Mouse (Mus musculus) heart, embryonic 12.5 days (tissue): ENCODE results near the gene Troap. TPM values are rescaled to one million over a fixed set of nuclear protein-coding genes. Genes with fewer than 3 reads are reported as not detected.

ENCODE experiments used
- ATAC-seq: fragments of 200-750 bp; cut with Nextera tagmentation; 2 replicates; pipeline ENCODE4 v1.8.0; 2017; ENCODE audit warnings: moderate TSS enrichment, moderate library complexity; ENCODE audit not compliant: insufficient number of reproducible peaks, low FRiP score
- H3K27ac ChIP-seq: fragments of 300-500 bp; sonication (generic); 2 replicates; pipeline ENCODE4 v1.5.1; 2016; ENCODE audit warnings: mild to moderate bottlenecking, moderate library complexity; ENCODE audit not compliant: poor library complexity, severe bottlenecking
- H3K27me3 ChIP-seq: fragments of 300-500 bp; sonication (generic); replicated peaks from 2 replicates; pipeline ENCODE4 v1.6.1; 2016; ENCODE audit warnings: mild to moderate bottlenecking, moderate library complexity
- H3K36me3 ChIP-seq: fragments of 300-500 bp; sonication (generic); 2 replicates; pipeline ENCODE4 v1.6.1; 2016; ENCODE audit warnings: mild to moderate bottlenecking, moderate library complexity
- H3K4me1 ChIP-seq: fragments of 300-500 bp; sonication (generic); replicated peaks from 2 replicates; pipeline ENCODE4 v1.6.1; 2016; ENCODE audit warnings: mild to moderate bottlenecking
- H3K4me2 ChIP-seq: fragments of 300-500 bp; sonication (generic); 2 replicates; pipeline ENCODE4 v1.6.1; 2016; ENCODE audit warnings: mild to moderate bottlenecking, moderate library complexity
- H3K4me3 ChIP-seq: fragments of 300-500 bp; sonication (generic); 2 replicates; pipeline ENCODE4 v1.5.1; 2016; ENCODE audit warnings: mild to moderate bottlenecking
- H3K9ac ChIP-seq: fragments of 300-500 bp; sonication (generic); 2 replicates; pipeline ENCODE4 v1.6.1; 2016; ENCODE audit warnings: mild to moderate bottlenecking, moderate library complexity
- H3K9me3 ChIP-seq: fragments of 300-500 bp; sonication (generic); replicated peaks from 2 replicates; pipeline ENCODE4 v1.6.1; 2016; ENCODE audit warnings: mild to moderate bottlenecking, moderate library complexity
- WGBS: fragments of 180-500 bp; shearing (Covaris S2); methylation state at CpG from one replicate; pipeline ENCODE4 v1.1.7; 2016; 5-methylcytosine and 5-hydroxymethylcytosine counted together
- polyA plus RNA-seq: library from polyadenylated mRNA; unstranded; fragments of >200 nt; fragmentation: Nextera tagmentation; extraction: Ambion mirVana; gene quantifications from 2 replicates; pipeline ENCODE4 v1.2.1, GENCODE M21; 2016

The Troap gene
- polyA plus RNA-seq, 1 experiment from 2014 or later = 27.2 TPM

- 77% methylated on average over 7 of the region's 7 CpGs for WGBS
- no peak for ATAC-seq
- Histone ChIP-seq H3K27ac (peak overlapping the region; percentile 35; the same call in 1 of the 2 replicates), H3K36me3 (no peaks in the 10 kb centered on the region), H3K4me2 (no peak overlapping the region), H3K4me1 (peaks cover 16% of the 10 kb centered on the region; the same call in 1 of the 2 replicates), H3K4me3 (no peak overlapping the region), H3K9ac (no peak overlapping the region), H3K27me3 (no peaks in the 10 kb centered on the region), H3K9me3 (no peaks in the 10 kb centered on the region)
These were observed 40.7 kb downstream of the Troap start for GRCm38 (mm10) chr15:99115065-99115423.

- WGBS = 24% methylated on average over 11 of the region's 11 CpGs
- peak overlapping the region; percentile 48; the same call in 1 of the 2 replicates for H3K9ac ChIP-seq
- H3K27me3 ChIP-seq = no peaks in the 10 kb centered on the region
- H3K4me1 ChIP-seq = peaks cover 30% of the 10 kb centered on the region
- H3K27ac ChIP-seq = peak overlapping the region; percentile 81
- peak overlapping the region; percentile 11; the same call in 1 of the 2 replicates for H3K4me2 ChIP-seq
- H3K36me3 ChIP-seq = no peaks in the 10 kb centered on the region
- no peak overlapping the region for H3K4me3 ChIP-seq
- peak; percentile 62 for ATAC-seq
- no peaks in the 10 kb centered on the region for H3K9me3 ChIP-seq
These were observed 42.2 kb downstream of the Troap start for GRCm38 (mm10) chr15:99116539-99116938.

- peak overlapping the region; percentile 50; the same call in 1 of the 2 replicates for H3K9ac ChIP-seq
- peak overlapping the region; percentile 60; the same call in 1 of the 2 replicates for H3K27ac ChIP-seq
- 8% methylated on average over 11 of the region's 11 CpGs for WGBS
- H3K4me1 ChIP-seq = peaks cover 24% of the 10 kb centered on the region
- H3K36me3 ChIP-seq = no peaks in the 10 kb centered on the region
- H3K9me3 ChIP-seq = no peaks in the 10 kb centered on the region
- no peaks in the 10 kb centered on the region for H3K27me3 ChIP-seq
- peak overlapping the region; percentile 5; the same call in 1 of the 2 replicates for H3K4me3 ChIP-seq
- H3K4me2 ChIP-seq = peak overlapping the region; percentile 49
- ATAC-seq = no peak
These were observed 46.4 kb downstream of the Troap start for GRCm38 (mm10) chr15:99120814-99121213.

GRCm38 (mm10) chr15:99122642-99123041 is 48.3 kb downstream of the Troap start:
- H3K9me3 ChIP-seq = no peaks in the 10 kb centered on the region
- no peak for ATAC-seq
- no peak overlapping the region for H3K9ac ChIP-seq
- no peaks in the 10 kb centered on the region for H3K27me3 ChIP-seq
- no peaks in the 10 kb centered on the region for H3K36me3 ChIP-seq
- H3K4me2 ChIP-seq = no peak overlapping the region
- WGBS = 85% methylated on average over 2 of the region's 2 CpGs
- H3K4me1 ChIP-seq = peaks cover 15% of the 10 kb centered on the region
- no peak overlapping the region for H3K4me3 ChIP-seq
- no peak overlapping the region for H3K27ac ChIP-seq

GRCm38 (mm10) chr15:99125711-99126080 is 51.3 kb downstream of the Troap start, which contains the start of gene Spats2:
TSS of gene Spats2 (plus strand) at chr15:99125916.
- 2% methylated on average over 12 of the region's 12 CpGs for WGBS
- ATAC-seq = no peak
- Histone ChIP-seq H3K27me3 (no peaks in the 10 kb centered on the region), H3K9ac (peak within 1 kb of the TSS; percentile 94), H3K4me3 (peak within 1 kb of the TSS; percentile 76), H3K27ac (peak within 1 kb of the TSS; percentile 88), H3K9me3 (no peaks in the 10 kb centered on the region), H3K4me1 (peaks cover 30% of the 10 kb centered on the region), H3K36me3 (0 out of 2 replicates have a peak, but pooled peaks cover 5% of the 10 kb centered on the region), H3K4me2 (peak within 1 kb of the TSS; percentile 72)

- Histone ChIP-seq H3K4me1 (peaks cover 29% of the 10 kb centered on the region), H3K9ac (peak overlapping the region; percentile 94), H3K36me3 (peaks cover 5% of the 10 kb centered on the region; the same call in 1 of the 2 replicates), H3K4me2 (peak overlapping the region; percentile 72), H3K4me3 (peak overlapping the region; percentile 76), H3K27me3 (no peaks in the 10 kb centered on the region), H3K27ac (peak overlapping the region; percentile 88), H3K9me3 (no peaks in the 10 kb centered on the region)
- peak; percentile 77 for ATAC-seq
- WGBS = under 1% methylated on average over 98 of the region's 115 CpGs
These were observed 51.9 kb downstream of the Troap start for GRCm38 (mm10) chr15:99126081-99126815.

- H3K9me3 ChIP-seq = no peaks in the 10 kb centered on the region
- peaks cover 32% of the 10 kb centered on the region for H3K4me1 ChIP-seq
- under 1% methylated on average over 34 of the region's 35 CpGs for WGBS
- H3K9ac ChIP-seq = peak overlapping the region; percentile 94
- peaks cover 10% of the 10 kb centered on the region; the same call in 1 of the 2 replicates for H3K36me3 ChIP-seq
- peak overlapping the region; percentile 72 for H3K4me2 ChIP-seq
- H3K4me3 ChIP-seq = peak overlapping the region; percentile 76
- peak; percentile 15; the same call in 1 of the 2 replicates for ATAC-seq
- H3K27me3 ChIP-seq = no peaks in the 10 kb centered on the region
- H3K27ac ChIP-seq = peak overlapping the region; percentile 88
These were observed 52.5 kb downstream of the Troap start for GRCm38 (mm10) chr15:99126816-99127365.

- H3K9ac ChIP-seq = peak overlapping the region; percentile 37; the same call in 1 of the 2 replicates
- ATAC-seq = no peak
- peak overlapping the region; percentile 76 for H3K4me3 ChIP-seq
- peaks cover 32% of the 10 kb centered on the region for H3K4me1 ChIP-seq
- peak overlapping the region; percentile 72 for H3K4me2 ChIP-seq
- WGBS = 64% methylated on average over 6 of the region's 6 CpGs
- no peaks in the 10 kb centered on the region for H3K9me3 ChIP-seq
- H3K36me3 ChIP-seq = peaks cover 10% of the 10 kb centered on the region; the same call in 1 of the 2 replicates
- no peak overlapping the region for H3K27ac ChIP-seq
- no peaks in the 10 kb centered on the region for H3K27me3 ChIP-seq
These were observed 53.6 kb downstream of the Troap start for GRCm38 (mm10) chr15:99127851-99128522.

GRCm38 (mm10) chr15:99129441-99129840 is 55.1 kb downstream of the Troap start:
- no peak overlapping the region for H3K27ac ChIP-seq
- H3K4me2 ChIP-seq = peak overlapping the region; percentile 26
- 73% methylated on average over 11 of the region's 11 CpGs for WGBS
- H3K9me3 ChIP-seq = no peaks in the 10 kb centered on the region
- peaks cover 39% of the 10 kb centered on the region for H3K4me1 ChIP-seq
- H3K9ac ChIP-seq = peak overlapping the region; percentile 34; the same call in 1 of the 2 replicates
- H3K27me3 ChIP-seq = no peaks in the 10 kb centered on the region
- ATAC-seq = no peak
- no peak overlapping the region for H3K4me3 ChIP-seq
- H3K36me3 ChIP-seq = peaks cover 16% of the 10 kb centered on the region

- 62% methylated on average over 22 of the region's 22 CpGs for WGBS
- Histone ChIP-seq H3K4me2 (peak overlapping the region; percentile 26), H3K27me3 (no peaks in the 10 kb centered on the region), H3K9me3 (no peaks in the 10 kb centered on the region), H3K9ac (peak overlapping the region; percentile 34; the same call in 1 of the 2 replicates), H3K4me3 (no peak overlapping the region), H3K27ac (peak overlapping the region; percentile 16; the same call in 1 of the 2 replicates), H3K36me3 (peaks cover 17% of the 10 kb centered on the region), H3K4me1 (peaks cover 43% of the 10 kb centered on the region)
- ATAC-seq = no peak
These were observed 55.9 kb downstream of the Troap start for GRCm38 (mm10) chr15:99129956-99130910.
